Mouse (Mus musculus) G1E (cell line): Measurements from ENCODE around the gene Olfr1362.

Experiments
- CTCF ChIP-seq: IDR thresholded peaks from 2 replicates; pipeline ENCODE4 v1.5.1; 2012; ENCODE audit warnings: low read depth, low read length, inconsistent platforms, mixed read lengths
- GATA1 ChIP-seq: IDR thresholded peaks from 2 replicates; pipeline ENCODE4 v1.6.1; 2012; ENCODE audit warnings: borderline replicate concordance, low read length, inconsistent platforms, mixed read lengths
- GATA2 ChIP-seq: IDR thresholded peaks from 2 replicates; pipeline ENCODE4 v1.6.1; 2012; ENCODE audit warnings: low read depth, low read length, inconsistent platforms, borderline replicate concordance

GRCm38 (mm10) chr13:21581659-21582058 lies 32.2 kb downstream of the Olfr1362 start, which contains the start of gene Olfr1364:
- TF ChIP-seq CTCF (no peak), GATA2 (no peak), GATA1 (no peak)
